Mouse (Mus musculus): ENCODE measurements at regions not wholly inside any gene's neighbourhood (a gene's known extent, or its start where the extent isn't known, plus 50 kb on each side); places are given as distances from the start of the nearest gene placed in this dataset.

DNA sequence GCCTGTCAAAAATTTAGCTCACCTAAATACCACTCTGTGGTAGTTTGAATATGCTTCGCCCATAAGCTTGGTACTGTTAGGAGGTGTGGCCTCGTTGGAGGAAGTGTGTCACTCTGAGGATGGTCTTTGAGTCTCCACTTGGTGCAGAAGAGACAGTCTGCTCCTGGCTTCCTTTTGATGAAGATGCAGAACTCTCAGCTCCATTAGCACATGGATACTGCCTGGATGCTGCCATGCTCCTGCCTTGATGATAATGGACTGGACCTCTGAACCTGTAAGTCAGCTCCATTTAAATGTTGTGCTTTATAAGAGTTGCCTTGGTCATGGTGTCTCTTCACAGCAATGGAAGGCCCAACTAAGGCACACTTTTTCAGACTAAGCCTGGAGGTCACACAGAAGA, 56.9 kb upstream of the Pik3r1 start:
- DNase-seq (ENCODE audit: inconsistent age in 2 of 2, low spot score in 1 of 2), result no peak

- DNase-seq (ENCODE audit: inconsistent age in 2 of 2, low spot score in 1 of 2), result no peak
Observed at GRCm38 (mm10) chr13:101831872-101832629, 64.0 kb upstream of the Pik3r1 start.

- no peak for DNase-seq (ENCODE audit: inconsistent age in 2 of 2, low spot score in 1 of 2)
Observed at GRCm38 (mm10) chr13:101834546-101834945, 66.5 kb upstream of the Pik3r1 start.

DNA sequence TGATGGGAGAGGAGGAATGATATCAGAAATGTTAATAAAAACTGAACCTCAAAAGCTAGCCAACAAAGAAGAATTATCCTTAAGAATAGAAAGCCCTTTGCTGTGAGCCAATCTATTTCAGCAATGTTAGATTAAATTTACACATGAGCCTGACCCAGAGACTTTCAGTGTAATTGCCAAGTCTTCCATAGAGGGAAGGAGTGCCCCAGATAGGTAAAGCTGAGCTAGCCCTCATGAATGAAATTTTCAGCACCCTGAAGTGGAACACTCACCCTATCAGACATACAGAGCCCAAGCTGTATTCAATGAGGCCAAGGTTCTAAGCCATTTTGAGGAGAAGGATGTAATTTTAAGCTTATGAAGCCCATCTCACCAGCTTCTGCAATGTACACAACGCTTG, 69.0 kb upstream of the Pik3r1 start:
- no peak for DNase-seq (ENCODE audit: inconsistent age in 2 of 2, low spot score in 1 of 2)

- peak; percentile 50 to 89 for DNase-seq (ENCODE audit: inconsistent age in 2 of 2, low spot score in 1 of 2)
Observed at GRCm38 (mm10) chr13:101844461-101845440, 76.7 kb upstream of the Pik3r1 start.

GRCm38 (mm10) chr13:101846016-101846415, 78.0 kb upstream of the Pik3r1 start:
- peak in 1 of 2 experiments; percentile 57 for DNase-seq (ENCODE audit: inconsistent age in 2 of 2, low spot score in 1 of 2)

DNA sequence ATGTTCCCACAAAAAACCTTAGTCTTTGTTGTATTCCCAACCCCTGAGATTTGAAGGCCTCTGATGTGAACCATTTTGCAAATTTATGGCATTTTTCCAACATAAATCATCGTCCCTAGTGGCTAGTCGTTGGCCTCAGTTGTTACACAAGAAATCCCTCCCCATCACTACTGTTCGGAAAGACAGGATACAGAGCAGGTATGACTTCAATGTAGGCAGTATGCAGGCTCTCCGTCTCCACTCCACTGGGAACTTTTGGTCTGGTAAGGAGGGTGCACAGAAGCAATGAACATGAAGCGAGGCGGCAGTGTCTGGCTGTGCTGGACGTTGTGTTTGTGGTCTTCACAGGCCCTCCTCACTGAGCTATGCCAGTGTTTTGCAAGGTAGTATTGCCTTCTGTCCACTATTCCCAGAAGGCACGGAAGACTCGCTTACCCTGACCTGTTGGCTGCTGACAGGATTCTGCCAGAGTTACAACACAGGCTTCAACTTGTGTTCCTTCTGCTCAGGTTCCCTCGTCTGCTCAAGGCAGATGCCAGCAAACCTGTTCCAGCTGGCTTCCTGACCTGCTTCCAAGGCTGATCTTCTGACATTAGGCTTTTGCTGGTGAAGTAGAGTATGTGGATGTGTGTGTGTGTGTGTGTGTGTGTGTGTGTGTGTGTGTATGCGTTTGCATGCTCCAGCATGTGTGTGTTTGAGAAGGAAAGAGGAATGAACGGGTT, 80.0 kb upstream of the Pik3r1 start:
- peak in 1 of 2 experiments; percentile 83 for DNase-seq (ENCODE audit: inconsistent age in 2 of 2, low spot score in 1 of 2)

DNA sequence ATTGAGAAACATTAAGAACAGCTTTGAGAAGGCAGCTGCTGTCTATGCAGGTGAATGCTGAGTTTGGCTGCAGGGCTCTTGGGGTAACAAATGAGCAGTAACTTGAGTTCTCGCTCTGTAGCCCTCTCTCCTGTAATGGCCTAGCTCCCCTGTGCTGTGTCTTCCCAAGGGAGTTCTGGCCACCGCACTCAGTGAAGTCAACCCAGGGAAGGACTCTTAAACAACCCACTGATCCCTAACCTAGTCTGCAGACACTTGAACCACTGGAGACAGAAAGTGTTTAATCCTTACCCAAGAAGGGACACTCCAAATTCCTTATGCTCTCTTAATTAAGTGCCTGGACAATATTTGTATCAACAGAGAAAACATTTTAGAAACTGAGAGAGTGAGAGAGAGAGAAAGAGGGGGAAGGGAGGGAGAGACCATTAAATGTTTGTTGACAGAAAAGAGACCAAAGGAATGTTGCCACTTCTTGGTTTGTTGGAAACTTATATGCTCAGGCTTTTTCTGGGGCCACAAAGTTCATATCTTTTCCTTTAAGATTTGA, 80.7 kb upstream of the Pik3r1 start:
- DNase-seq (ENCODE audit: inconsistent age in 2 of 2, low spot score in 1 of 2), result no peak

DNA sequence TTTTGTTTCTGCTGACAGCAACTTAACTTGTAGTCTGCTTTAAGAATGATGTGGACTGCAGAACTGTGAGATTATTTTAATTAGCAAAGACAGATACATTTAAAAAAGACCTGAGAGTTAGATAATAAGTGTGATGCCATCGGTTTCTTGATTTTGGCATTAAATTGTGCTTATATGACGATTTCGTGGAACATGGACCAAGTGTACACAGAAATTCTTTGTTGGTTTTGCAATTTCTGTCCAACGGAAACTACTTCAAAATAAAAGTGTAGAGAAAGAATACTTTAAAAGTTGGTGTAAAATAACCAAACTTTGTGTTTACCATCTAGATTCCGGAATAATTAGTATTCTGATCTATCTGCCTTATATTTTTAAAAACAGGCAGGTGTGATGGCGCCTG, 81.4 kb upstream of the Pik3r1 start:
- DNase-seq (ENCODE audit: inconsistent age in 2 of 2, low spot score in 1 of 2), result no peak

- DNase-seq (ENCODE audit: inconsistent age in 2 of 2, low spot score in 1 of 2), result no peak
Observed at GRCm38 (mm10) chr13:101851329-101851728, 83.3 kb upstream of the Pik3r1 start.

- no peak for DNase-seq (ENCODE audit: inconsistent age in 2 of 2, low spot score in 1 of 2)
Observed at GRCm38 (mm10) chr13:101852960-101853359, 84.9 kb upstream of the Pik3r1 start.

DNA sequence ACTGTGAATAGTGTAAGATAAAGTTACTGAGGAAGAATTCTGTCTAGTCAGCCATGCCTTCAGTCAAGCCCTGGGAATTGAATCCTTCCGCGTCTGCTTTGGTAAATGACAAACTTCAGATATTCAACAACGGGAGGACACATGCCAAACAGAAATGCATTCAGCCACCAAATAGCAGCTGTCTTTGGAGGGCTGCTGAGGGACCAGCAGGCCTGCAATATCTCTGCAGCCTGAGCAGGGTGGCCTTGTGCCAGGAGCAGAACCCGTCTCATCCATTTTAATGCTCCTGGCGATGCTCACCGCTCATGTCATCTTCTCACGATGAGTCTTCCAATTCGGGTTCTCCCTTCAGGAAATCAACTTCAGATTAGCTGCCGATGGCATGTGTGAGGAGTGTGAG, 87.1 kb upstream of the Pik3r1 start:
- DNase-seq (ENCODE audit: inconsistent age in 2 of 2, low spot score in 1 of 2), result no peak

DNA sequence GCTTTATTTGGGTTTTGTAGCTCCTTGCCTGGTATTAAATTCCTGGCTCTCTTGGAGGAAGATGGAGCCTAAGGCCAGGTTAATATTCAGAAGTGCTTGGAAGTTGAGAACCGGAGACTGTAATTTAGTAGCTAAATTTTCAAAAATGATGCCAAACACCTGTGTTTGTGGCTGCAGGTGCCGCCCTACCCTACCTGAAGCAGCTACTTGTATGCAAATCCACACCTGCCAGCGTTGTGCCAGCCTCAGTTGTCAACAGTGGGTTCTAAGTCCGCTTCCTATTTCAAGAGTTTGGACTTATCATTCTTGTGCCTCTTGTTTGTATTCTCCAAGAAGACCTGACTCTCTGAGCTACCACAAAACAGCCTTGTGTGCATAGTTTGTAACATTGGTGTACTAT, 92.7 kb upstream of the Pik3r1 start:
- DNase-seq (ENCODE audit: inconsistent age in 2 of 2, low spot score in 1 of 2), result no peak

GRCm38 (mm10) chr13:101862011-101862410, 94.0 kb upstream of the Pik3r1 start:
- DNase-seq (ENCODE audit: inconsistent age in 2 of 2, low spot score in 1 of 2), result no peak

DNA sequence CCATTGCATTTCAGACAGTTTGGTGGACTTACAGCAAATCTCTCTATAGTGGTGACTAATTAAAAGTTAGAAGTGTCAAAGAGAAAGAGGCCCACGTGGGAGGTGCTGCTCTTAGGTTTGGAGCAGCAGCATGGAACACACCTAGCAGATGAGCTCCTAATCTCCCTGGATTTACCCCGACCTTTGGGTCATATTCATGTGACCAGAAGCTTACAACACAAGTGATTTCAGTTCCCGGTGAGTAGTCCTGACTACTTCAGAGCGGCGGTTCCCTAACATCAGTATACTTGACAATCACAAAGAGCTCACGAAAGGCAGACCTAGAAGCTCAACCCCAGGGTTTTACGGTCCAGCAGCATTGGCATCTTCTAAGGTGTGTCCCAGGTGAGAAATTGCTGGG, 95.0 kb upstream of the Pik3r1 start:
- no peak for DNase-seq (ENCODE audit: inconsistent age in 2 of 2, low spot score in 1 of 2)

DNA sequence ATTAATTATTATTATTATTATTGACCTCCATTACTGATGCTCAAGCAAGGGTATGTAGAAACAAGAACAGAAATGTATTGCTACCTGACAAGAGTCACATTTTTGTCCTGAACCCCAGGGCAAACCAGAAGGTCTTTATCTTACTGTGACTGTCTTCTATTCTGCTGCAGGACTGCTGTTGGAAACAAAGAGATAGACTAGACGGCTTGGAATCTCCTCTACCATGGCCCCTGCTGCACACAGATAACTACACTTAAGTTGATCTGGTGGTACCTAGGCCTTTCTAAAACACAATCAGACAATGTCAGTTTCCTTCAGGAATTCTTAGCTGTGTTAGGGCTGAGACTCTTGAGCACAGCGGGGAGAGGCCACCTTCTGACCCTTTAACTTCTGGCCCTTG, 95.6 kb upstream of the Pik3r1 start:
- DNase-seq (ENCODE audit: inconsistent age in 2 of 2, low spot score in 1 of 2), result no peak

DNA sequence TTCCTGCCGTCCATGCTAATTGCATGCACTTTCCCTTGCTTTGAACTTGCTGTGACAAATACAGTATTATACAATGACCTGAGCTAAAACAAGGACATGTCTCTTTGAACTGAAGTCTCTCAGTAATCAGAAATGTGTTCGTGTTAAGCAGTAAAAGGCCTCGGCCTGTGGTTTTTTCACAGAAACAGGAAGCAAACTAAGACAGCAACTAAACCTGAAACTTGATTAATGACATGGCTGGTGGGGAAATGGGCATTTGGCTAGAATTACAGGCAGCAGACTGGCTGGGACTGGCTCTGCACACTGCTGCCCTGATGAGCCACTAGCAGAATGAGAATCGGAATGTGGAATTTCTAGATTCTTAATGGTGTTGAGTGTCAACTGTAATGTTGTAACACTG, 98.8 kb upstream of the Pik3r1 start:
- DNase-seq (ENCODE audit: inconsistent age in 2 of 2, low spot score in 1 of 2), result peak in 1 of 2 experiments; percentile 61

GRCm38 (mm10) chr13:101874761-101875160, 106.7 kb upstream of the Pik3r1 start:
- DNase-seq (ENCODE audit: inconsistent age in 2 of 2, low spot score in 1 of 2), result no peak

GRCm38 (mm10) chr13:101876069-101876468, 108.1 kb upstream of the Pik3r1 start:
- no peak for DNase-seq (ENCODE audit: inconsistent age in 2 of 2, low spot score in 1 of 2)

GRCm38 (mm10) chr13:101876601-101877000, 108.6 kb upstream of the Pik3r1 start:
- peak in 1 of 2 experiments; percentile 34 for DNase-seq (ENCODE audit: inconsistent age in 2 of 2, low spot score in 1 of 2)

GRCm38 (mm10) chr13:101878168-101878567, 110.2 kb upstream of the Pik3r1 start:
- no peak for DNase-seq (ENCODE audit: inconsistent age in 2 of 2, low spot score in 1 of 2)
